Mouse (Mus musculus) midbrain, postnatal 0 days (tissue): ENCODE data around the gene Mboat1. TPM values are rescaled to one million over a fixed set of nuclear protein-coding genes. Genes with fewer than 3 reads are reported as not detected.

Experiments
- ATAC-seq: fragments of 200-750 bp; cut with Nextera tagmentation; 2 replicates; pipeline ENCODE4 v1.8.0; 2017; ENCODE audit warnings: moderate number of reproducible peaks, mild to moderate bottlenecking, moderate TSS enrichment, moderate library complexity; ENCODE audit not compliant: low FRiP score
- DNase-seq: peaks from one replicate; pipeline ENCODE4 v3.0.0-alpha.2; 2015; ENCODE audit warnings: low spot score
- H3K27ac ChIP-seq: fragments of 300-500 bp; sonication (generic); 2 replicates; pipeline ENCODE4 v1.5.1; 2014; ENCODE audit warnings: low read depth, mild to moderate bottlenecking, low read length, mixed read lengths
- H3K27me3 ChIP-seq: fragments of 300-500 bp; sonication (generic); 2 replicates; pipeline ENCODE4 v1.6.1; 2014; ENCODE audit warnings: low read length, control low read depth, mixed read lengths; ENCODE audit not compliant: insufficient read depth
- H3K36me3 ChIP-seq: fragments of 300-500 bp; sonication (generic); 2 replicates; pipeline ENCODE4 v1.6.1; 2014; ENCODE audit warnings: low read length, control low read depth, mixed read lengths; ENCODE audit not compliant: insufficient read depth
- H3K4me1 ChIP-seq: fragments of 300-500 bp; sonication (generic); 2 replicates; pipeline ENCODE4 v1.6.1; 2014; ENCODE audit warnings: mild to moderate bottlenecking, control low read depth, antibody characterized with exemption, low read length, mixed read lengths; ENCODE audit not compliant: insufficient read depth
- H3K4me2 ChIP-seq: fragments of 300-500 bp; sonication (generic); 2 replicates; pipeline ENCODE4 v1.6.1; 2014; ENCODE audit warnings: low read depth, mild to moderate bottlenecking, low read length, mixed read lengths; ENCODE audit not compliant: poor library complexity, severe bottlenecking
- H3K4me3 ChIP-seq: fragments of 300-500 bp; sonication (generic); 2 replicates; pipeline ENCODE4 v1.5.1; 2014; ENCODE audit warnings: low read depth, mild to moderate bottlenecking, low read length, moderate library complexity
- H3K9ac ChIP-seq: fragments of 300-500 bp; sonication (generic); replicated peaks from 2 replicates; pipeline ENCODE4 v1.6.1; 2014; ENCODE audit warnings: mild to moderate bottlenecking, low read length, moderate library complexity, mixed read lengths; ENCODE audit not compliant: poor library complexity, severe bottlenecking
- H3K9me3 ChIP-seq: fragments of 300-500 bp; sonication (generic); 2 replicates; pipeline ENCODE4 v1.6.1; 2016; ENCODE audit warnings: low read length, control low read depth
- CTCF ChIP-seq: IDR thresholded peaks from 2 replicates; pipeline ENCODE4 v1.5.1; 2016; ENCODE audit warnings: antibody characterized with exemption, mild to moderate bottlenecking
- WGBS: fragments of 180-500 bp; shearing (Covaris S2); extraction: QIAGEN DNeasy Blood & Tissue Kit; methylation state at CpG from one replicate; pipeline ENCODE4 v1.1.7; 2014; 5-methylcytosine and 5-hydroxymethylcytosine counted together
- polyA plus RNA-seq: library from polyadenylated mRNA; unstranded; fragments of >200 nt; fragmentation: Nextera tagmentation; extraction: Ambion mirVana; gene quantifications from 2 replicates; pipeline ENCODE4 v1.2.1, GENCODE M21; 2015
- total RNA-seq: library from RNA; depleted of rRNA; stranded (reverse); fragments of >200 nt; gene quantifications from 2 replicates; pipeline ENCODE4 v1.2.3, GENCODE M21; 2014

Mboat1 gene
- total and polyA plus RNA-seq, 2 experiments from 2014 or later, result 1.4 to 1.7 TPM

DNA sequence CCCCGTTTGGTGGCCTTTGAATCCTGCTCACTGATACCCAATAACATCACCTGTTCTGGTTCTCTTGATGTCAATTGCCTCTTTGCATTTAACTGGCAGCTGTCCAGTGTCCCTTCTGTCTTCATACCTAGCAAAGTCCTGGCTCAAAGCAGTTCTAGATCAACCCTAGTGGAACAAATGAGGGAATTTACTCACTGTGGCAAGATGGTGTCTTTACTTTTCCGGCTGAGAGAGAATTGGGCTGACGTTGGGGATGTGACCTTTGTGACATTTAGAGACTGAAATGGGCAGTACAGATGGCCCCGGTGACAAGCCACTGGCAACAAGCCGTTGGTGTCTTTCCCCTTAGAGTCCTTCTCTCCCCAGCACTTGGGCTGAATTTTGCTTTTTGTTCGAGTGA, 118.1 kb downstream of the Mboat1 start:
- Histone ChIP-seq H3K36me3 (no peaks in the 10 kb centered on the region), H3K4me2 (no peak overlapping the region), H3K27me3 (no peaks in the 10 kb centered on the region), H3K9me3 (no peaks in the 10 kb centered on the region), H3K27ac (no peak overlapping the region), H3K9ac (no peak overlapping the region), H3K4me1 (no peaks in the 10 kb centered on the region), H3K4me3 (no peak overlapping the region)
- TF ChIP-seq CTCF, result no peak
- no peak for ATAC-seq
- WGBS, result 67% methylated on average over 6 of the region's 6 CpGs
- no peak for DNase-seq

DNA sequence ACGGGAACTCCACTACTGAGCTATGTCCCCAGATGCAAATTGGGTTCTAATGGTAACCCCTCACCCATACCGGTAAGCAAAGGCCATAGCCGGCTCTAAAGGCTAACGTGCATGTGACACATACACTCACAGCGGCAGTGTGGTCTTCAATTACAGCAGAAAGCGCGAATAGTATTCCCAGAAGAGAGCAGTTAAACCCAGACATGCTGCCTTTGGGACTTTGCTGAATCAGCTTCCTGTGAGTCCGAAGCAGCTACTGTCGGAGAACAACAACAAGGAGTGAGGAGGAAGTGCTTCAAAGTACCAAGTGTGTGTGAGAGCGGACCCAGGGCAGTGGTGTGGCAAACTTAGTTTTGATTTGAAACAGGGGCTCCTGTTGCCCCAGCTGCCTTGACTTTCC, 122.5 kb downstream of the Mboat1 start:
- H3K9ac ChIP-seq, result no peak overlapping the region
- no peak for TF ChIP-seq CTCF
- WGBS, result 65% methylated on average over 10 of the region's 10 CpGs
- DNase-seq (no peak), ATAC-seq (no peak)
- no peak overlapping the region for H3K4me2 ChIP-seq
- no peaks in the 10 kb centered on the region for H3K36me3 ChIP-seq
- H3K9me3 ChIP-seq, result no peaks in the 10 kb centered on the region
- no peak overlapping the region for H3K4me3 ChIP-seq
- H3K27ac ChIP-seq, result no peak overlapping the region
- no peaks in the 10 kb centered on the region for H3K4me1 ChIP-seq
- no peaks in the 10 kb centered on the region for H3K27me3 ChIP-seq

DNA sequence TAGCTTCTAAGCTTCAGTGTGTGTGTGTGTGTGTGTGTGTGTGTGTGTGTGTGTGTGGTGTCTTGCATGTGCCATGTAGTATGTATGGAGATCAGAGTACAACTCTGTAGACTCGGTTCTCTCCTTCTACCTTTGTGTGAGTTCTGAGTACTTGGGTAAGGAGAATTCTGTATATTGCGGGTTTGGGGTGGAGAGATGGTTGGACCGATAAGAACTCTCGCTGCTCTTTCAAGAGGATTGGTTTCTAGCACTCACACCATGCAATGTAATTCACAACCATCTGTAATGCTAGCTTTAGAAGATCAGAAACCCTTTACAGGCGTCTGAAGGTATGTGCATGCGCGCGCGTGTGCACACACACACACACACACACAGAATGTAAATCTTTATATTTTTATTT, 123.0 kb downstream of the Mboat1 start:
- no peaks in the 10 kb centered on the region for H3K27me3 ChIP-seq
- no peak overlapping the region for H3K4me2 ChIP-seq
- ATAC-seq (no peak), DNase-seq (no peak)
- H3K4me3 ChIP-seq, result no peak overlapping the region
- no peak for TF ChIP-seq CTCF
- WGBS, result 94% methylated on average over 9 of the region's 9 CpGs
- H3K36me3 ChIP-seq, result no peaks in the 10 kb centered on the region
- H3K9ac ChIP-seq, result no peak overlapping the region
- H3K9me3 ChIP-seq, result no peaks in the 10 kb centered on the region
- no peaks in the 10 kb centered on the region for H3K4me1 ChIP-seq
- no peak overlapping the region for H3K27ac ChIP-seq

DNA sequence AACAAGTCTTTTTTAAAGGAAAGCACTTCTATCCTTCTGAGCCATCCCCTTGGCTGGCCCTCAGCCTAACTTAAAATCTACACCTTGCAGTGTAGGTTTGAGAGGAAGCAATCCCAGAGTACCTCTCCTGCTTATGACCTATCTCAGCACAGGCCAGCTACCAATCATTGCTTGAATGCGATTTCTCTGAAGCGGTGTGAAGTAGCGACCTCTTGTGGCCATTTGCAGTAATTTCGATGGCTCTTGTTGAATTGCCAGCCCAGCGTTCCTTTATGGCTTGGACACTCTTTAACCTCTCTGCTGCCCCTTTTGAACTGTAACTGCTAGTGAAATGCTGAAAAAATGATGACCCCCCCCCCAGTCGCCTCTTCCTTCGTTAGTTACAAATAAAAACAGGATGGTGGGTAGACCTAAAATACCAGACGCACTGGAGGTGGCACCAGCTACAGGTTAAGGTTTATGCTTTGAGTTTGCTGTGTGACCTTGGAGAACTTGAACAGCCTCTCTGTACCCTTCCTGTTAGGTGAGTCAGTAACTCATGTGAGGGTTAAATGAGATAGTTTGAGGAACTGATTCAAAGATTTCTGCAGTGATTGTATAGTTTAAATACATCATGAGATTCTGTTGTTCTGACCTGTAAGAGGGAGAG, 123.7 kb downstream of the Mboat1 start:
- WGBS, result 11% methylated on average over 8 of the region's 8 CpGs
- no peak overlapping the region for H3K27ac ChIP-seq
- DNase-seq (peak; percentile 89), ATAC-seq (peak; percentile 72)
- H3K36me3 ChIP-seq, result no peaks in the 10 kb centered on the region
- no peak overlapping the region for H3K4me2 ChIP-seq
- no peaks in the 10 kb centered on the region for H3K9me3 ChIP-seq
- H3K9ac ChIP-seq, result no peak overlapping the region
- no peaks in the 10 kb centered on the region for H3K4me1 ChIP-seq
- no peak overlapping the region for H3K4me3 ChIP-seq
- peak; percentile 94 for TF ChIP-seq CTCF
- no peaks in the 10 kb centered on the region for H3K27me3 ChIP-seq

DNA sequence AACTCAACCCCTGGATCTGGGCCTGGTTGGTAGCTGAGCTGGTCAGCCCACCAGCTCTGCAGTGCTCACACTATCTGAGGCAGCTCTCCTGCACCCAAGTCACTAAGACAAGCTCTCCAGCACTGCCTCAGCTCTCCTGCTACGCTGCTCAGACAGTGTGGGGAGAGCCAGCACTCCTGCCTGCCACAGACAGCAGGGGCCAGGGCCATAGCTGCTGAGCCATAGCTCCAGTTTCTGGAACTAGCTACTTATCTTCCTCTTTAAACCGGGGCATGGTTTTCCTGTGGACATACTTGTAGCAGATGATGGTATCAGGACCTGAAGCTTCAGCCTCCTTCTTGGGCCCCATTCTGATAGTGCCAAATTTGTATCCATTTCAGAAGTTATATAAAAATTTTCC, 127.4 kb downstream of the Mboat1 start:
- 84% methylated on average over 2 of the region's 2 CpGs for whole genome bisulfite sequencing
- ATAC-seq (0 out of 2 replicates have a peak, but pooled peaks have one; percentile 14), DNase-seq (no peak)
- Histone ChIP-seq H3K4me2 (no peak overlapping the region), H3K9me3 (no peaks in the 10 kb centered on the region), H3K9ac (no peak overlapping the region), H3K36me3 (no peaks in the 10 kb centered on the region), H3K27me3 (no peaks in the 10 kb centered on the region), H3K4me1 (no peaks in the 10 kb centered on the region), H3K4me3 (no peak overlapping the region), H3K27ac (no peak overlapping the region)
- no peak for TF ChIP-seq CTCF

DNA sequence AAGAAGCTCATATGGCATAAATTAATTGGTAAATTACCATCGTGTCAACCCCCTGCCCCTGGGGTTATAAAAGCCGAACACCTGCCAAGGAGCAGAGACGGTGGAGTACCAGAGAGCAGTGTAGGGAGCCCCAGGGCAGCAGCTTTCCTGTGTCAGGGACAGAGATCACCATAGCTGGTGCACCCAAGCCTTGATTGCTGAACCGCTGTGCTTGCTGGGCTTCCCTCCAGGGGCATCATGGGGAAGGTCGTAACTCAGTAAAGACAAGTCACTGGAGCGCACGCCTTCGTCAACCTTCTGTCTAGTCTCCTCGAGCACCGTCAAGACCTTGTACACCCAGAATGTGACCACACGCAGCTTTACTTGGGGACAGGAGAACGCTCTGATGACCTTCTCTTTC, 128.0 kb downstream of the Mboat1 start:
- no peaks in the 10 kb centered on the region for H3K36me3 ChIP-seq
- ATAC-seq (no peak), DNase-seq (no peak)
- WGBS, result 76% methylated on average over 12 of the region's 12 CpGs
- H3K4me3 ChIP-seq, result no peak overlapping the region
- no peak overlapping the region for H3K4me2 ChIP-seq
- no peaks in the 10 kb centered on the region for H3K27me3 ChIP-seq
- no peak overlapping the region for H3K9ac ChIP-seq
- H3K9me3 ChIP-seq, result no peaks in the 10 kb centered on the region
- H3K27ac ChIP-seq, result no peak overlapping the region
- no peaks in the 10 kb centered on the region for H3K4me1 ChIP-seq
- no peak for TF ChIP-seq CTCF
